Mouse (Mus musculus) stomach, embryonic 16.5 days (tissue): ENCODE data around the gene Kcnk2. TPM values are rescaled to one million over a fixed set of nuclear protein-coding genes. Genes with fewer than 3 reads are reported as not detected.

Source experiments
- ATAC-seq: fragments of 200-750 bp; cut with Nextera tagmentation; 2 replicates; pipeline ENCODE4 v1.8.0; 2017; ENCODE audit warnings: moderate number of reproducible peaks, moderate TSS enrichment; ENCODE audit not compliant: insufficient read depth, low FRiP score
- H3K27ac ChIP-seq: fragments of 300-500 bp; sonication (generic); 2 replicates; pipeline ENCODE4 v1.5.1; 2014; ENCODE audit warnings: low read length
- H3K27me3 ChIP-seq: fragments of 300-500 bp; sonication (generic); 2 replicates; pipeline ENCODE4 v1.6.1; 2014; ENCODE audit warnings: low read length, control low read depth, mixed read lengths; ENCODE audit not compliant: control insufficient read depth, insufficient read depth
- H3K36me3 ChIP-seq: fragments of 300-500 bp; sonication (generic); 2 replicates; pipeline ENCODE4 v1.6.1; 2014; ENCODE audit warnings: low read length; ENCODE audit not compliant: control insufficient read depth, insufficient read depth
- H3K4me1 ChIP-seq: fragments of 300-500 bp; sonication (generic); 2 replicates; pipeline ENCODE4 v1.6.1; 2014; ENCODE audit warnings: low read length, control low read depth, mixed read lengths; ENCODE audit not compliant: control insufficient read depth, insufficient read depth
- H3K4me2 ChIP-seq: fragments of 300-500 bp; sonication (generic); 2 replicates; pipeline ENCODE4 v1.6.1; 2014; ENCODE audit warnings: low read depth, low read length, mixed read lengths
- H3K4me3 ChIP-seq: fragments of 300-500 bp; sonication (generic); replicated peaks from 2 replicates; pipeline ENCODE4 v1.5.1; 2014; ENCODE audit warnings: mild to moderate bottlenecking, low read length
- H3K9ac ChIP-seq: fragments of 300-500 bp; sonication (generic); 2 replicates; pipeline ENCODE4 v1.6.1; 2014; ENCODE audit warnings: low read length
- H3K9me3 ChIP-seq: fragments of 300-500 bp; sonication (generic); replicated peaks from 2 replicates; pipeline ENCODE4 v1.6.1; 2016; ENCODE audit warnings: low read length, control low read depth; ENCODE audit not compliant: control insufficient read depth
- WGBS: fragments of 180-500 bp; shearing (Covaris S2); extraction: QIAGEN DNeasy Blood & Tissue Kit; methylation state at CpG from one replicate; pipeline ENCODE4 v1.1.7; 2014; 5-methylcytosine and 5-hydroxymethylcytosine counted together
- microRNA-seq: library from miRNA; unstranded; fragments of <30 nt; microRNA quantifications from one replicate; pipeline ENCODE4, GENCODE M21; 2016
- polyA plus RNA-seq: library from polyadenylated mRNA; unstranded; fragments of >200 nt; fragmentation: Nextera tagmentation; extraction: Ambion mirVana; gene quantifications from 2 replicates; pipeline ENCODE4 v1.2.1, GENCODE M21; 2015

Kcnk2 gene
- polyA plus RNA-seq, 1 experiment from 2014 or later: 2.9 TPM

- Histone ChIP-seq H3K36me3 (no peaks in the 10 kb centered on the region), H3K4me2 (no peak overlapping the region), H3K27me3 (no peaks in the 10 kb centered on the region), H3K27ac (no peak overlapping the region), H3K9me3 (no peaks in the 10 kb centered on the region), H3K9ac (no peak overlapping the region), H3K4me3 (no peak overlapping the region), H3K4me1 (no peaks in the 10 kb centered on the region)
- 43% methylated on average over 4 of the region's 4 CpGs for WGBS
- ATAC-seq: no peak
These were observed 230.9 kb downstream of the Kcnk2 start for GRCm38 (mm10) chr1:189171138-189171537.

GRCm38 (mm10) chr1:189165756-189166155, 236.3 kb downstream of the Kcnk2 start:
- no peak for ATAC-seq
- no peak overlapping the region for H3K4me2 ChIP-seq
- no peak overlapping the region for H3K4me3 ChIP-seq

GRCm38 (mm10) chr1:189165141-189165540, 236.9 kb downstream of the Kcnk2 start:
- WGBS: 62% methylated on average over 6 of the region's 6 CpGs
- no peak for ATAC-seq

More at GRCm38 (mm10) chr1:189165756-189166155, 236.3 kb downstream of the Kcnk2 start:
- Histone ChIP-seq H3K4me1 (no peaks in the 10 kb centered on the region), H3K9ac (no peak overlapping the region), H3K27ac (no peak overlapping the region), H3K9me3 (no peaks in the 10 kb centered on the region), H3K27me3 (no peaks in the 10 kb centered on the region), H3K36me3 (no peaks in the 10 kb centered on the region)
- 80% methylated on average over 6 of the region's 6 CpGs for WGBS

GRCm38 (mm10) chr1:189164721-189165120, 237.4 kb downstream of the Kcnk2 start:
- H3K9me3 ChIP-seq: no peaks in the 10 kb centered on the region
- H3K27me3 ChIP-seq: no peaks in the 10 kb centered on the region
- H3K4me2 ChIP-seq: no peak overlapping the region
- H3K36me3 ChIP-seq: no peaks in the 10 kb centered on the region
- ATAC-seq: no peak
- WGBS: 60% methylated on average over 4 of the region's 4 CpGs
- no peak overlapping the region for H3K27ac ChIP-seq
- no peak overlapping the region for H3K4me3 ChIP-seq
- no peak overlapping the region for H3K9ac ChIP-seq
- H3K4me1 ChIP-seq: no peaks in the 10 kb centered on the region

More at GRCm38 (mm10) chr1:189165141-189165540, 236.9 kb downstream of the Kcnk2 start:
- Histone ChIP-seq H3K27ac (no peak overlapping the region), H3K36me3 (no peaks in the 10 kb centered on the region), H3K4me3 (no peak overlapping the region), H3K9ac (no peak overlapping the region), H3K4me2 (no peak overlapping the region), H3K27me3 (no peaks in the 10 kb centered on the region), H3K9me3 (no peaks in the 10 kb centered on the region), H3K4me1 (no peaks in the 10 kb centered on the region)

- WGBS: 89% methylated on average over 2 of the region's 2 CpGs
These were observed 237.8 kb downstream of the Kcnk2 start for GRCm38 (mm10) chr1:189164241-189164640.

More at GRCm38 (mm10) chr1:189164241-189164640, 237.8 kb downstream of the Kcnk2 start:
- no peak overlapping the region for H3K9ac ChIP-seq
- H3K27me3 ChIP-seq: no peaks in the 10 kb centered on the region
- no peaks in the 10 kb centered on the region for H3K4me1 ChIP-seq
- no peak for ATAC-seq
- no peaks in the 10 kb centered on the region for H3K36me3 ChIP-seq
- no peaks in the 10 kb centered on the region for H3K9me3 ChIP-seq
- H3K4me2 ChIP-seq: no peak overlapping the region
- no peak overlapping the region for H3K4me3 ChIP-seq
- no peak overlapping the region for H3K27ac ChIP-seq

Small RNA genes within 50 kb of the gene (microRNA-seq; reads per million reads assigned to microRNA genes)
- not detected for gene Gm24092
